Mouse (Mus musculus) cerebellum, postnatal 36 days (tissue): ENCODE measurements around the gene Gripap1.
"Not testable (repeated sequence)": the region's sequence is repeated elsewhere in the genome, so short reads cannot be mapped to it uniquely, and the experiment has no call there.

Experiments used
- DNase-seq, 2 experiments: peaks; one replicate each; pipeline ENCODE4 v3.0.0; 2021 to 2022; ENCODE audit warnings: mixed read lengths in 2 of 2

Gene Gripap1

GRCm38 (mm10) chrX:7779294-7779693 lies 10.3 kb upstream of the Gripap1 start:
- no peak for DNase-seq

DNA sequence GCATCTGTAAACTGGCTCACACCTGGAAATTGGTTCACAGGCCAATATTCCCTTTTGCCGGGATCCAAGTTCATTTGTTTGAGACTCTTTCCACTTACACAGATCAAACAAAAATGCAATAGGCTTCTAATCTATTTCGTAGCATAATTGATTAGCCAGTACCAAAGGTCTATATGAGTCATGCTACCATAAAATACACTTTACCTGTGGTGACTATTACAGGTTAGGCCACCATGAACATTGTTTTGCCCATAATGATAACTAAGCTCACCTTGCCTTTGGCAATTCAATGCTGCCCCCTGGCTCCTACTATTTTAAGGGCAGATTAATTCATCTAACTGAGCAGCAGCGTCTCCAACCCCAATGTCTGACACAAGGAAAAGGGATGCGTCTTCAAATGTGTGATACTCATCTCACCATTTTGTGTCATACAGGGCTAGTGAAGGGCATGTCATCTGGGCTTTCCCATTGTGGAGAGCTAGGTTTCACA lies 6.9 kb upstream of the Gripap1 start:
- DNase-seq: no peak

DNA sequence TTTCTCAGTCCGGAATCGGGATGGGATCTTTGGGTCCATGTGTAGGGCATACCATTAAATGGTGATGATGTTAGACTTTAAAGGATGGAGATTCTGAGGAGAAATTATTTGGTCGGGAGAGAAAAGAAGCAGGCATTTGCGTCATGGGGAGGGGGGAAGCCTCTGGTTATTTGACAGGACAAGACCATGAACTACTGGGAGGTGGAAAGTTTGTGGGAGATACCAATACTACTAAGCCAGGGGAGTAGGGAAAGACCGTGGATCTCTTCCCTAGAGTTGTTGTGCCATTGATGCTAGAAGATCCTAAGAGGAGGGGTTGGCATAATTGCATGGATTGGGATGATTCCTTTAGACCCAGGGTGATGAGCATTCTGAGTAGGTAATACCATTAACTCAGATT lies 744 bp downstream of the Gripap1 start:
- no peak for DNase-seq

GRCm38 (mm10) chrX:7793361-7793760 lies 3.8 kb downstream of the Gripap1 start:
- peak in 1 of 2 experiments; percentile 12 for DNase-seq

GRCm38 (mm10) chrX:7795016-7795415 lies 5.5 kb downstream of the Gripap1 start:
- DNase-seq: no peak

DNA sequence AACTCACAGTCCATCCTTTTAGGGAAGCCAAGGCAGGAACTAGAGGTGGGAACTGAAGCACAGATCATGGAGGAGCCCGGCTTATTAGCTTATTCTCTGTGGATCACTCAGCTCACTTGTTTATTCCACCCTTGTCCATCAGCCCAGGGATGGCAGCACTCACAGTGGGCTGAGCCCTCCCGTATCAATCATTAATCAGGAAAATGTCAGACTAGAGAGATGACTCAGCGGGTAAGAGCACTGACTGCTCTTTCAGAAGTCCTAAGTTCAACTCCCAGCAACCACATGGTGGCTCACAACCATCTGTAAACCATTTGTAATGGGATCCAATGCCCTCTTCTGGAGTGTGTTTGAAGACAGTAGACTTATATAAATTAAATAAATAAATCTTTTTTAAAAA lies 7.8 kb downstream of the Gripap1 start:
- DNase-seq: no peak

GRCm38 (mm10) chrX:7802157-7802556 lies 12.6 kb downstream of the Gripap1 start:
- not testable (repeated sequence) for DNase-seq

- peak in 1 of 2 experiments; percentile 17 for DNase-seq
These were observed 25.5 kb downstream of the Gripap1 start for GRCm38 (mm10) chrX:7815016-7815415.

DNA sequence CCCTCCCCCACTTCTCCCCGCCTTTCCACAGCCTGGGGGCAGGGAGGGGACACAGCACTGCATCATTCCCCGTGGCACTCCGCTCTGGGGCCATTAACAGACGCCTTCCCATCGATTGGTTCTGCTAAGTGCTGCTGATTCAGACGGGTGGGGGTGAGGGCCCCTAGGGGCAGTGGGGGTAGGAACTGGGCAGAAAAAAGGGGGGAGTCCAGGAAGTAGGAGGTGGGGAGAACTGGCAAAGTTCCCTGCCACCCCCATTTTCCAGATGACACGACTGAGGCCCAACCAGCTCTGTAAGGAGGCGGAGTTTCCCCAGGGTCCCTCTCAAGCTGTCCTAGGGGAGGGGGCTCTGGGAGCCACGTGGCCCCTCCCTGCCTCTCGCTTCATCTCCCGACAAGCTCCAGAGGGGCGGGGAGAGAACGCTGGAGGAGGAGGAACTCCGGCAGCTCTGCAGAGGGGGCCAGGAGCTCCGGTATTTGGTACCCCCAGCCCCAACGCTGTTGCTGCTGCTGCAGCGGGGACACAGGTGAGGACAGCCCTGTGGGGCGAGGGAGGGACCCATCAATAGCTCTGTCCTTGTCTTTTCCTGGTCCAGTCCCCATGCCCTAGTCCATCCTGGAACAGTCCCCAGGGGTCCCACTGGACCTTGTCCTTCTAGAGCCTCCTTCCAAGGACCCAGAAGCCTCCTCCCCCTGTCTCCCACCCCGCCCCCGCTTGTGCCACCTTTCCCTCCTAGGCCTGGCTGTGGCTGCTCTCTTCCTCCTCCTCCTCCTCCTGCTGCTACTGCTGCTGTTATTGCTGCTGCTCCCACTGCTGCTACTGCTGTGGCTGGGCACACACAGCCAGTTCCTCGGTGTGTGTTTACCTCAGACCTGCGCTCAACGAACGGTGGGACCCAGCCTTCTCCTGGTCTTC lies 32.6 kb downstream of the Gripap1 start, which contains the start of gene Kcnd1:
Kcnd1 (plus strand) TSS at position 425 of the 915 bp plus-strand sequence.
- peak; percentile 5 to 14 for DNase-seq

DNA sequence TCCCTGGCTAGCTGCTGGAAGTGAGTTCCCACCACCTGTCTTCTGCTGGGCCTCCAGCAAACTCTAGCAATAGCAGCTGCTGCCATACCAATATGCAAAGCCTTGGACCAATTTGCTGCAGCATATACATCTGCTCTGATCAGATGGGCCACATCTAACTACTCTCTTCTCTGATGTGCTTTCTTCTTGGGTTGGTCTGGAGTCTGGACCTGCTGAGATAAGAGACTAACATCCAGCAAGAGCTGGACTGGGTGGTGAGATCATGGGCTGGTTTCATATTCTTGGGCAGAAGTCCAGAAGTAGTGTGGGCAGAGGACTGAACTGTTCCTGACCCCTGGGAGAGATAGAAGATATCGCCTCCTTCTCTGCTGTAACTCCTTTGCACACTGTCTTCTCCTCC lies 47.6 kb downstream of the Gripap1 start:
- no peak for DNase-seq

DNA sequence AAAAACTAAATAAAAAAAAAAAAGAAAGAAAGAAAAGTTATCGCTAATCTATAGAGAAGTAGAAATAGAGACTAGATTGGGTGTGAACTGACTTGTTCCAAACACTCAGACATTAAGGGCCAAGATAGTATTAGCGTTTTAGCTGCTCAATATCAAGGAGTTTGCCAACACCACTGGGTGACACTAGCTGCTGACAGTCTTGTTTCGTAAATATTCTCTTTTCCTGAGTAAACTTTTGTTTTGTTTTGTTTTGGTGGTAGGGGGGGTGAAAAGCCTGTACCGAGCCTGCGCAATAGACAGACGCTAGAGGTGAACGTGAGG lies 51.2 kb downstream of the Gripap1 start:
- no peak for DNase-seq

- DNase-seq: peak; percentile 88 to 94
These were observed 51.9 kb downstream of the Gripap1 start, which contains the start of gene Otud5 for GRCm38 (mm10) chrX:7841163-7842162. Otud5 (plus strand) TSS chrX:7841364.

- peak; percentile 8 to 12 for DNase-seq
These were observed 52.8 kb downstream of the Gripap1 start for GRCm38 (mm10) chrX:7842318-7842717.

DNA sequence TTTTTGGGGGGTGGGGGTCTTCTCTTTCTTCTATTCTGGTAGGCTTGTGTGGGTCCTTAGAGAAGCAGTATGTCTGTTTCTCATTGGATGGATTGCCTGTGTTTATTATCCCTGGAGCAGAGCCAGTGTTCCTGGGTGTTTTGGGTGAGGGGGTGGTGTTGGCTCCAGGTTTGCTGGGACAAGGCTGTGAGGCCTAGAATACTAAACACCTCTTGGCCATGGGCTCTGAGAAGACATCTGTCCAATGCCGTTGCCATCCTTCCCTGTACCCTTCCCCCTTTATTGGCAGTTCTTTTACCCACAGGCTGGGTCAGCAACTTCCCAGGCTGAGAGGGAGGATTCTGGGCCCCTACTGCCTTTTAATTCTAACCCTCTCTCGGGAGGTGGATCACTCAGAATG lies 58.3 kb downstream of the Gripap1 start:
- DNase-seq: no peak

DNA sequence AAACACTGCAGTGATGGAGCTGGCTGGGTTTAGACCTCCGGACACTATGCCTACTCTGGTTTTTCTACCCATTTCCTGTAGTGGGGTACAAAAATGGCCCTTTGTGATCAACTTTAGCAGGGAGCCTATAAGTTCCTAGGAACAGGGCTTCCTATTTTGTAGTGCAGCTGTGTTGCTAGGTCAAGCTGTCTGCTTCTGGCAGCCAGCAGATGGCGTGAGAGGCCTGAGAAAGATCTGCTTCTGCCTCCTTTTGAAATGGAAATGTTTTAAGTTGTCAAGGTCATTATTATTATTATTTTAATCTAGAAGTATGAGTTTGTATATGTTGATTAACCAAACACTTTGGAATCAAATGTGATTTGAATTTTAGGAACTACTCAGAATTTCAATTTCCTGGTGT lies 65.0 kb downstream of the Gripap1 start:
- DNase-seq: peak; percentile 39 to 42

DNA sequence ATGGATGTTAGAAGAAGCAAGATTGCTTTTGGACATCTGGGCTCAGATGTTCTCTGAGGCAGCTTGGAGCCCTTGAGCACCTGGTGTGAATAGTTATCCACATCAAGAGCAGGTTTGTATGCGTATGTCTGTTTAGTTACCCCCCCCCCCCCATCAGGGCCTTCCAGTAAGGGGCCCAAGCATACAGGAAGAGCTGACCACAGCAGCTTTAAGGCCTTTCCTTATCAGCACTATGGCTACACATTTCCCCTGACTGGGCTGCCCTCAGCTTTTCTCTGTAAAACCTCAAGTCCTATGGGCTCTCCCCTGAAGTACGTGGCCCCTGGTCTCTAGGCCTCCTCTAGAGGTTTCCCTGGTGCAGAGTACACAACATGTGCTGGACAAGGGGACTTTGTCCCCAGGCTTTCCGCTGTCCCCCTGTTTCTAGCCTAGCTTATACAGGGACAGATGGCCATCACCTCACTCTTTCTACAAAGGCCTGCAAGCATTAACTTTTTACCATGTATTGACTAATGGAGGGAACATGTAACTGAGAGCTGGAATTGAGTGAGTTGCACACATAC lies 69.7 kb downstream of the Gripap1 start:
- no peak for DNase-seq

GRCm38 (mm10) chrX:7863181-7863580 lies 73.6 kb downstream of the Gripap1 start:
- no peak for DNase-seq

- DNase-seq: no peak
These were observed 75.0 kb downstream of the Gripap1 start for GRCm38 (mm10) chrX:7864551-7864950.

DNA sequence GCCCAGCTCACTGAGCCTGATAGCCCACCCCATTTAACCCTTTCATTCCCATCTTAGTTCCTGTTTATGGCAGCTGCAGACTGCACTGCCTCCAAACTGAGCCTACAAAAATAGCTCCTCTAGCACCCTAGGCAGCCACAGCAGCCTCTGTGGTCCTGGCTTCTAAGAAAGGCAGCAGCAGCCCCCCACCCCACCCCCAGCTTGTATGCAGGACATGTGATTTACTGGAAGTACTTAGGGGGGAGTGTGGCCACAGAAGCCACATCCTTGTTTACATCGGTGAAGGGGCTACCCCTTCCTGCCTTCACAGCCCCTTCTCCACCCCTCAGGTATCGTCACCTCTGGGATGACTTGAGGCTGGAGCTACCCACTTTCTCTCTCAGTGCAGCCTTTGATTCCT lies 75.8 kb downstream of the Gripap1 start:
- DNase-seq: no peak

GRCm38 (mm10) chrX:7865786-7866185 lies 76.2 kb downstream of the Gripap1 start:
- no peak for DNase-seq

- DNase-seq: no peak
These were observed 77.6 kb downstream of the Gripap1 start for GRCm38 (mm10) chrX:7867141-7867540.

DNA sequence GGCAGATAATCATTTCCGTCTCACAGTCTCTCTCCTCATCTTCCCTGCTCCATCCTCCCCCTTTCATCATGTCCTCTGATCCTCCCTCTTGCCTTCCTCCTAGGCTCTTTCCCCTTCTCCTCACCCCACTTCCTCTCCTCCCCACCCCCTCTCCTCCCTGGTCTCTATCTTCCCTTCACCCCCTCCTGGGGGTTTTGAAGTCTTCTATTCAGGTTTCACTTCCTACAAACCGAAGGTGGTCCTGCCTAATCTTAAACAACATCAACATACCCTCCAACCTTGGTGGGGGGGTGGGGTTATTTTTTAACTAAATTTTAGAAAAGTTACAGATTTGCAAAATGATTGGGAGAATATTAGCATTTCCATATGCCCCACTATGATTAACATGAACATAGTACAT lies 78.9 kb downstream of the Gripap1 start:
- DNase-seq: no peak

GRCm38 (mm10) chrX:7869826-7870225 lies 80.3 kb downstream of the Gripap1 start:
- no peak for DNase-seq
